Mouse (Mus musculus): Measurements from ENCODE around the gene Daxx. TPM values are rescaled to one million over a fixed set of nuclear protein-coding genes. Genes with fewer than 3 reads are reported as not detected.
A peak's percentile ranks its signal among the peaks of the same experiment; 100 is the strongest.

Daxx gene
- total and polyA plus RNA-seq, 2 experiments from 2014 or later: 19.3 to 20.0 TPM

DNA sequence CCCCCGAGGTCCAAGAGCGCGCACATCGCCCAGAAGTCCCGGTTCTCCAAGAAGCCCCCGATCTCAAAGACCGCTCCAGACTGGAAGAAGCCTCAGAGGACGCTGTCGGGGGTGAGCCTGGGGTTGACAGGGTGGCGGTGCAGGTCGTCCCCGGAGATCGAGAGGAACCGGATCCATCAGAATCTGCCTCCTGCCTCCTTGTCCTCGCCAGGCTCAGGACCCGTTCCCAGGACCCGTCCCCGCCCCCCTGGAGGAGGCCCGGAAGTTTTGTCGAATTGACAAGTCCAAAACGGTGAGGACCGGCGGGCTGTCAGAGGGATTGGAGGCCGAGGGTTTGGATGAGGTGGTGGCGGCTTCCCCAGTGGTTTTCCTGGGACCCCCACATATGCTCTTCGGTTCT, 31.8 kb downstream of the Daxx start:
- DNase-seq (ENCODE audit: low spot score) (no peak), ATAC-seq (ENCODE audit: insufficient read depth, low read depth) (no peak)
- peak overlapping the region; percentile 87 for H3K9ac ChIP-seq (replicated peaks; ENCODE audit: low read depth, low read length)
- H3K36me3 ChIP-seq (replicated peaks; ENCODE audit: control insufficient read depth, insufficient read depth, low read length): peaks cover 38% of the 10 kb centered on the region
- no peaks in the 10 kb centered on the region for H3K9me3 ChIP-seq (replicated peaks; ENCODE audit: control insufficient read depth, low read length)
- no peak for TF ChIP-seq EP300 (IDR thresholded peaks at IDR 0.05; ENCODE audit: low read depth)
- no peak for TF ChIP-seq CTCF (IDR thresholded peaks at IDR 0.05; ENCODE audit: low read depth)
- peaks cover 13% of the 10 kb centered on the region for H3K4me1 ChIP-seq (ENCODE audit: control insufficient read depth, insufficient read depth)
- peak overlapping the region; percentile 77 for H3K4me3 ChIP-seq (ENCODE audit: low read depth, low read length)
- no peaks in the 10 kb centered on the region for H3K27me3 ChIP-seq (ENCODE audit: control insufficient read depth, insufficient read depth, low read length)
- WGBS: 2% methylated on average over 26 of the region's 26 CpGs
- peak overlapping the region; percentile 100 for H3K4me2 ChIP-seq (ENCODE audit: low read depth, low read length)
- 0 out of 2 replicates have a peak overlapping the region, but pooled peaks have one; percentile 41 for H3K27ac ChIP-seq (ENCODE audit: low read depth)

DNA sequence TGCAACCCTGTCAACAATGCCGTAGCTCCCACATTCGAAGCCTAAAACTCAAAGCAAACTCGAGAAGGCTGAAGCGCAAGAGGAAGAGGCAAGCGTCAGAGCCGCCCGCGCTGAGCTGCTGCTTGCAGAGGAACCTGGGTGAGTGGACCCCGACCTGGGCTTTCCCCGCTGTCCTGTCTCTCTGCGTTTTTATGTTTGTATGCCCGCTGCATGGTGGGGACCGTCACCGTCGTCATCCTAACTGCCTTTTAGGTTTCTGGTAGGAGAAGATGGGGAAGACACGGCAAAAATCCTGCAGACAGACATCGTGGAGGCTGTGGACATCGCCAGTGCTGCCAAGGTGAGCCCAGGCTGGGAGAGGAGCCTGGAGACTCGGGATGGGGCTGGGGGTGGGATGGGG, 32.2 kb downstream of the Daxx start:
- Histone ChIP-seq H3K27ac (ENCODE audit: low read depth) (no peak overlapping the region), H3K9me3 (replicated peaks; ENCODE audit: control insufficient read depth, low read length) (no peaks in the 10 kb centered on the region), H3K4me1 (ENCODE audit: control insufficient read depth, insufficient read depth) (peaks cover 13% of the 10 kb centered on the region), H3K36me3 (replicated peaks; ENCODE audit: control insufficient read depth, insufficient read depth, low read length) (peaks cover 40% of the 10 kb centered on the region), H3K4me3 (ENCODE audit: low read depth, low read length) (peak overlapping the region; percentile 77), H3K4me2 (ENCODE audit: low read depth, low read length) (peak overlapping the region; percentile 100), H3K27me3 (ENCODE audit: control insufficient read depth, insufficient read depth, low read length) (no peaks in the 10 kb centered on the region), H3K9ac (replicated peaks; ENCODE audit: low read depth, low read length) (peak overlapping the region; percentile 87)
- no peak for ATAC-seq (ENCODE audit: insufficient read depth, low read depth)
- no peak for TF ChIP-seq CTCF (IDR thresholded peaks at IDR 0.05; ENCODE audit: low read depth)
- no peak for TF ChIP-seq EP300 (IDR thresholded peaks at IDR 0.05; ENCODE audit: low read depth)
- DNase-seq (ENCODE audit: low spot score): no peak
- WGBS: 47% methylated on average over 19 of the region's 19 CpGs

DNA sequence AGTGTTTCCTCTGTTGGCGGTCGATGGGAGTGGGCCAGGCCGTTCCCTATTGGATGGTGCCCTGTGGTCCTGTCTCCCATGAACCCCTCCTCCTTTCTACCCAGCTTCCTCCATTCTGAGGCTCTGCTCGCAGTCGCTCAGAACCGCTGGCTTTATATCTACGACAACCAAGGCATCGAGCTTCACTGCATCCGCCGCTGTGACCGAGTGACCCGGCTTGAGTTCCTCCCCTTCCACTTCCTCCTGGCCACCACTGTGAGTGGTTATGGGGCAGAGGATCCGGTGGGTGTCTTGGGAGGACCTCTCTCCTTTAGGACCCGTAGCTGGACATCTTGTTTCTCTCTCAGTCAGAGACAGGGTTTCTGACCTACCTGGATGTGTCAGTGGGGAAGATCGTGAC, 34.2 kb downstream of the Daxx start:
- Histone ChIP-seq H3K27ac (ENCODE audit: low read depth) (no peak overlapping the region), H3K9ac (replicated peaks; ENCODE audit: low read depth, low read length) (no peak overlapping the region), H3K4me2 (ENCODE audit: low read depth, low read length) (no peak overlapping the region), H3K36me3 (replicated peaks; ENCODE audit: control insufficient read depth, insufficient read depth, low read length) (peaks cover 28% of the 10 kb centered on the region), H3K9me3 (replicated peaks; ENCODE audit: control insufficient read depth, low read length) (no peaks in the 10 kb centered on the region), H3K4me3 (ENCODE audit: low read depth, low read length) (no peak overlapping the region), H3K27me3 (ENCODE audit: control insufficient read depth, insufficient read depth, low read length) (no peaks in the 10 kb centered on the region), H3K4me1 (ENCODE audit: control insufficient read depth, insufficient read depth) (peaks cover 13% of the 10 kb centered on the region)
- no peak for DNase-seq (ENCODE audit: low spot score)
- no peak for ATAC-seq (ENCODE audit: insufficient read depth, low read depth)
- TF ChIP-seq EP300 (IDR thresholded peaks at IDR 0.05; ENCODE audit: low read depth): no peak
- WGBS: 91% methylated on average over 15 of the region's 15 CpGs

DNA sequence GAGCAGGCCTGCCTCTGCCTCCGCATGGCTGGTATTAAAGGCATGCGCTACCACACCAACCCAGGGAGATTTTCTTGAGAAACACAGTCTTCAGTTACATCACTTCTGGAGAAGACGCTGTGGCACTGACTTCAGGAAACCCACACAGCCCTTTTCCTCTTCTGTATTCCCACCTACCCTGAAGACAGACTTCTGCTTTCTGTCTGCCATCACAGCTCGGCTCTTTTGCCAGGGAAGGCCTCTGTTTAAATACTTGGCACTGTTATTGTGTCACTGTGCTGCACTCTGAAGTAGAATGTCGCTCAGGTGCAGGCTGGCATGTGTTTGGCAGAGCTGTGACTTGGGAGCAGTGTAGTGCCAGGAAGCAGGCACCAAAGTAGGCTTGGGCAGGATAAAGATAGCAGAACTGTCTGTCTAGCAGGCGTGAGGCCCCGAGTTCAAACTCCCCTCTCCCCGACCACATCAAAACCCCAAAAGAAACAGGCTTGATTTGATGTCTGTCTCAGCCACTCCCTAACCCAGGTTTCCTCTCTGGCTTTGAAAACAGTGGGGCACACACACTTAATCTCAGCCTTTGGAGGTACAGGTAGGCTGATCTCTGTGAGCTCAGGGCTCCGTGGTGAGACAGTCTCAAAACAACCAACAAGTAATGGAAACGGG, 38.3 kb downstream of the Daxx start:
- DNase-seq (ENCODE audit: low spot score) (no peak), ATAC-seq (ENCODE audit: insufficient read depth, low read depth) (no peak)
- TF ChIP-seq CTCF (IDR thresholded peaks at IDR 0.05; ENCODE audit: low read depth) (no peak), EP300 (IDR thresholded peaks at IDR 0.05; ENCODE audit: low read depth) (no peak)
- Histone ChIP-seq H3K27me3 (ENCODE audit: control insufficient read depth, insufficient read depth, low read length) (no peaks in the 10 kb centered on the region), H3K27ac (ENCODE audit: low read depth) (no peak overlapping the region), H3K9ac (replicated peaks; ENCODE audit: low read depth, low read length) (no peak overlapping the region), H3K4me1 (ENCODE audit: control insufficient read depth, insufficient read depth) (peaks cover 22% of the 10 kb centered on the region), H3K4me3 (ENCODE audit: low read depth, low read length) (no peak overlapping the region), H3K4me2 (ENCODE audit: low read depth, low read length) (no peak overlapping the region), H3K36me3 (replicated peaks; ENCODE audit: control insufficient read depth, insufficient read depth, low read length) (peaks cover 39% of the 10 kb centered on the region), H3K9me3 (replicated peaks; ENCODE audit: control insufficient read depth, low read length) (no peaks in the 10 kb centered on the region)
- 82% methylated on average over 10 of the region's 10 CpGs for WGBS

DNA sequence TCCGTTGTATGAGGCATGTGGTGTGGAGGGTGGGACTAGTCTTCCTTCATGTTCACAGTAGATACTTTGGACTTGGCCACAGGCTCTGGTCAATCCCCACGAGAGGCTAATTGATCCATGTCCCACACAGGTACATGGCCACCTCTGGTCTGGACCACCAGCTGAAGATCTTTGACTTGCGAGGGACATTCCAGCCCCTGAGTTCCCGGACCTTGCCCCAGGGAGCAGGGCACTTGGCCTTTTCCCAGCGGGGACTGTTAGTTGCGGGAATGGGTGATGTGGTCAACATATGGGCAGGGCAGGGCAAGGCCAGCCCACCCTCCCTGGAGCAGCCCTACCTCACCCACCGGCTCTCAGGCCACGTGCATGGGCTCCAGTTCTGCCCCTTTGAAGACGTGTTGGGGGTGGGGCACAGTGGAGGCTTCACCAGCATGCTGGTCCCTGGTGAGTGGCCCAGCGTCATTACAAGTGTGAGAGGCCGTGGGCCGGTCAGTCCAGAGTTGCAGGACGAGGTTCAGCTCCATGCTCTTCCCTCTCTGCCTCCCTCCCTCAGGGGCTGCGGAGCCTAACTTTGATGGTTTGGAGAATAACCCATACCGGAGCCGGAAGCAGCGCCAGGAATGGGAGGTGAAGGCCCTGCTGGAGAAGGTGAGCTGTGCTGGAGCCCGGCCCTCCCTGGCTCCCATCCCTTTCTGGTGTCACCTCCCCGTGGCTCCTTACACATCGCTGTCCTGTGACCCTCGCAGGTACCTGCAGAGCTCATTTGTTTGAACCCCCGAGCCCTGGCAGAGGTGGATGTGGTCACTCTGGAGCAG, 39.1 kb downstream of the Daxx start:
- 82% methylated on average over 22 of the region's 22 CpGs for WGBS
- DNase-seq (ENCODE audit: low spot score) (no peak), ATAC-seq (ENCODE audit: insufficient read depth, low read depth) (no peak)
- Histone ChIP-seq H3K27me3 (ENCODE audit: control insufficient read depth, insufficient read depth, low read length) (no peaks in the 10 kb centered on the region), H3K4me1 (ENCODE audit: control insufficient read depth, insufficient read depth) (peaks cover 22% of the 10 kb centered on the region), H3K4me2 (ENCODE audit: low read depth, low read length) (no peak overlapping the region), H3K27ac (ENCODE audit: low read depth) (no peak overlapping the region), H3K9me3 (replicated peaks; ENCODE audit: control insufficient read depth, low read length) (no peaks in the 10 kb centered on the region), H3K4me3 (ENCODE audit: low read depth, low read length) (no peak overlapping the region), H3K36me3 (replicated peaks; ENCODE audit: control insufficient read depth, insufficient read depth, low read length) (peaks cover 40% of the 10 kb centered on the region), H3K9ac (replicated peaks; ENCODE audit: low read depth, low read length) (no peak overlapping the region)
- no peak for TF ChIP-seq EP300 (IDR thresholded peaks at IDR 0.05; ENCODE audit: low read depth)
